Mouse (Mus musculus): ENCODE measurements around the gene Tcf15. TPM values are rescaled to one million over a fixed set of nuclear protein-coding genes. Genes with fewer than 3 reads are reported as not detected.

Gene Tcf15
- polyA plus RNA-seq, 1 experiment from 2014 or later, result 9.2 TPM

GRCm38 (mm10) chr2:152147079-152147478, 3.7 kb downstream of the Tcf15 start:
- no peak overlapping the region for H3K4me3 ChIP-seq
- no peaks in the 10 kb centered on the region for H3K9me3 ChIP-seq
- 61% methylated on average over 3 of the region's 3 CpGs for WGBS
- peaks cover 22% of the 10 kb centered on the region for H3K4me1 ChIP-seq
- no peak overlapping the region for H3K9ac ChIP-seq
- H3K27me3 ChIP-seq (replicated peaks), result peaks cover 61% of the 10 kb centered on the region
- no peak overlapping the region for H3K4me2 ChIP-seq
- H3K36me3 ChIP-seq, result no peaks in the 10 kb centered on the region
- ATAC-seq (ENCODE audit: extremely low read depth, insufficient number of reproducible peaks, low FRiP score, low TSS enrichment), result no peak
- no peak overlapping the region for H3K27ac ChIP-seq (replicated peaks)

- Histone ChIP-seq H3K4me1 (peaks cover 6% of the 10 kb centered on the region), H3K9ac (no peak overlapping the region), H3K27ac (replicated peaks) (no peak overlapping the region), H3K4me2 (no peak overlapping the region), H3K9me3 (no peaks in the 10 kb centered on the region), H3K36me3 (no peaks in the 10 kb centered on the region), H3K27me3 (replicated peaks) (peaks cover 45% of the 10 kb centered on the region), H3K4me3 (no peak overlapping the region)
- 82% methylated on average over 9 of the region's 9 CpGs for WGBS
- ATAC-seq (ENCODE audit: extremely low read depth, insufficient number of reproducible peaks, low FRiP score, low TSS enrichment), result no peak
Observed at GRCm38 (mm10) chr2:152148675-152149074, 5.3 kb downstream of the Tcf15 start.

GRCm38 (mm10) chr2:152149891-152150290, 6.5 kb downstream of the Tcf15 start:
- Histone ChIP-seq H3K36me3 (no peaks in the 10 kb centered on the region), H3K4me3 (no peak overlapping the region), H3K4me1 (0 out of 2 replicates have a peak, but pooled peaks cover under 1% of the 10 kb centered on the region), H3K9ac (no peak overlapping the region), H3K27ac (replicated peaks) (no peak overlapping the region), H3K27me3 (replicated peaks) (peaks cover 33% of the 10 kb centered on the region), H3K9me3 (no peaks in the 10 kb centered on the region), H3K4me2 (no peak overlapping the region)
- no peak for ATAC-seq (ENCODE audit: extremely low read depth, insufficient number of reproducible peaks, low FRiP score, low TSS enrichment)
- 44% methylated on average over 4 of the region's 4 CpGs for WGBS

- H3K9ac ChIP-seq, result no peak overlapping the region
- no peak overlapping the region for H3K4me3 ChIP-seq
- WGBS, result 55% methylated on average over 6 of the region's 6 CpGs
- 0 out of 2 replicates have a peak, but pooled peaks cover 4% of the 10 kb centered on the region for H3K4me1 ChIP-seq
- H3K27me3 ChIP-seq (replicated peaks), result peaks cover 28% of the 10 kb centered on the region
- no peaks in the 10 kb centered on the region for H3K9me3 ChIP-seq
- no peaks in the 10 kb centered on the region for H3K36me3 ChIP-seq
- no peak overlapping the region for H3K27ac ChIP-seq (replicated peaks)
- no peak for ATAC-seq (ENCODE audit: extremely low read depth, insufficient number of reproducible peaks, low FRiP score, low TSS enrichment)
- H3K4me2 ChIP-seq, result no peak overlapping the region
Observed at GRCm38 (mm10) chr2:152150373-152150772, 7.0 kb downstream of the Tcf15 start.

GRCm38 (mm10) chr2:152153361-152153760, 10.0 kb downstream of the Tcf15 start:
- H3K4me3 ChIP-seq, result no peak overlapping the region
- H3K27ac ChIP-seq (replicated peaks), result no peak overlapping the region
- H3K9me3 ChIP-seq, result no peaks in the 10 kb centered on the region
- ATAC-seq (ENCODE audit: extremely low read depth, insufficient number of reproducible peaks, low FRiP score, low TSS enrichment), result no peak
- 46% methylated on average over 3 of the region's 3 CpGs for WGBS
- H3K4me1 ChIP-seq, result peaks cover 13% of the 10 kb centered on the region; the same call in 1 of the 2 replicates
- no peak overlapping the region for H3K9ac ChIP-seq
- no peak overlapping the region for H3K4me2 ChIP-seq
- no peaks in the 10 kb centered on the region for H3K36me3 ChIP-seq
- 0 out of 2 replicates have a peak, but pooled peaks cover 4% of the 10 kb centered on the region for H3K27me3 ChIP-seq (replicated peaks)

GRCm38 (mm10) chr2:152155414-152156208, 12.2 kb downstream of the Tcf15 start:
- WGBS, result 31% methylated on average over 7 of the region's 7 CpGs
- peak; percentile 37; the same call in 1 of the 2 replicates for ATAC-seq (ENCODE audit: extremely low read depth, insufficient number of reproducible peaks, low FRiP score, low TSS enrichment)
- H3K4me3 ChIP-seq, result no peak overlapping the region
- H3K27me3 ChIP-seq (replicated peaks), result no peaks in the 10 kb centered on the region
- no peak overlapping the region for H3K9ac ChIP-seq
- 0 out of 2 replicates have a peak overlapping the region, but pooled peaks have one; percentile 20 for H3K4me2 ChIP-seq
- H3K36me3 ChIP-seq, result no peaks in the 10 kb centered on the region
- peak overlapping the region; percentile 65 for H3K27ac ChIP-seq (replicated peaks)
- peaks cover 13% of the 10 kb centered on the region; the same call in 1 of the 2 replicates for H3K4me1 ChIP-seq
- H3K9me3 ChIP-seq, result peaks cover 5% of the 10 kb centered on the region

- Histone ChIP-seq H3K36me3 (no peaks in the 10 kb centered on the region), H3K4me3 (no peak overlapping the region), H3K9ac (no peak overlapping the region), H3K27me3 (replicated peaks) (no peaks in the 10 kb centered on the region), H3K4me2 (no peak overlapping the region), H3K9me3 (peaks cover 5% of the 10 kb centered on the region), H3K4me1 (peaks cover 13% of the 10 kb centered on the region; the same call in 1 of the 2 replicates), H3K27ac (replicated peaks) (peak overlapping the region; percentile 65)
- ATAC-seq (ENCODE audit: extremely low read depth, insufficient number of reproducible peaks, low FRiP score, low TSS enrichment), result no peak
- WGBS, result 67% methylated on average over 6 of the region's 6 CpGs
Observed at GRCm38 (mm10) chr2:152156471-152156870, 13.1 kb downstream of the Tcf15 start.

GRCm38 (mm10) chr2:152159487-152159886, 16.1 kb downstream of the Tcf15 start:
- Histone ChIP-seq H3K9me3 (peaks cover 5% of the 10 kb centered on the region), H3K27ac (replicated peaks) (no peak overlapping the region), H3K36me3 (no peaks in the 10 kb centered on the region), H3K4me1 (peaks cover 13% of the 10 kb centered on the region; the same call in 1 of the 2 replicates), H3K27me3 (replicated peaks) (no peaks in the 10 kb centered on the region), H3K9ac (no peak overlapping the region), H3K4me2 (no peak overlapping the region), H3K4me3 (no peak overlapping the region)
- ATAC-seq (ENCODE audit: extremely low read depth, insufficient number of reproducible peaks, low FRiP score, low TSS enrichment), result no peak
- WGBS, result 80% methylated on average over 1 of the region's 1 CpGs

GRCm38 (mm10) chr2:152166257-152166656, 22.9 kb downstream of the Tcf15 start:
- Histone ChIP-seq H3K4me3 (no peak overlapping the region), H3K36me3 (no peaks in the 10 kb centered on the region), H3K4me2 (no peak overlapping the region), H3K4me1 (peaks cover 6% of the 10 kb centered on the region), H3K9ac (no peak overlapping the region), H3K27ac (replicated peaks) (no peak overlapping the region), H3K9me3 (no peaks in the 10 kb centered on the region), H3K27me3 (replicated peaks) (no peaks in the 10 kb centered on the region)
- ATAC-seq (ENCODE audit: extremely low read depth, insufficient number of reproducible peaks, low FRiP score, low TSS enrichment), result no peak
- 73% methylated on average over 6 of the region's 6 CpGs for WGBS

GRCm38 (mm10) chr2:152167851-152168290, 24.5 kb downstream of the Tcf15 start:
- 41% methylated on average over 8 of the region's 8 CpGs for WGBS
- H3K4me2 ChIP-seq, result no peak overlapping the region
- no peak; the same call in 1 of the 2 replicates for ATAC-seq (ENCODE audit: extremely low read depth, insufficient number of reproducible peaks, low FRiP score, low TSS enrichment)
- H3K4me1 ChIP-seq, result peaks cover 6% of the 10 kb centered on the region
- H3K4me3 ChIP-seq, result no peak overlapping the region
- H3K9me3 ChIP-seq, result no peaks in the 10 kb centered on the region
- no peaks in the 10 kb centered on the region for H3K27me3 ChIP-seq (replicated peaks)
- H3K27ac ChIP-seq (replicated peaks), result no peak overlapping the region
- H3K36me3 ChIP-seq, result no peaks in the 10 kb centered on the region
- H3K9ac ChIP-seq, result no peak overlapping the region

- H3K27ac ChIP-seq (replicated peaks), result no peak overlapping the region
- H3K9me3 ChIP-seq, result no peaks in the 10 kb centered on the region
- peaks cover 6% of the 10 kb centered on the region for H3K4me1 ChIP-seq
- no peaks in the 10 kb centered on the region for H3K27me3 ChIP-seq (replicated peaks)
- H3K36me3 ChIP-seq, result no peaks in the 10 kb centered on the region
- WGBS, result 81% methylated on average over 1 of the region's 1 CpGs
- no peak overlapping the region for H3K9ac ChIP-seq
- H3K4me3 ChIP-seq, result no peak overlapping the region
- no peak for ATAC-seq (ENCODE audit: extremely low read depth, insufficient number of reproducible peaks, low FRiP score, low TSS enrichment)
- H3K4me2 ChIP-seq, result no peak overlapping the region
Observed at GRCm38 (mm10) chr2:152169377-152169776, 26.0 kb downstream of the Tcf15 start.

- no peaks in the 10 kb centered on the region for H3K27me3 ChIP-seq (replicated peaks)
- H3K4me1 ChIP-seq, result peaks cover 5% of the 10 kb centered on the region; the same call in 1 of the 2 replicates
- no peaks in the 10 kb centered on the region for H3K36me3 ChIP-seq
- no peaks in the 10 kb centered on the region for H3K9me3 ChIP-seq
- no peak for ATAC-seq (ENCODE audit: extremely low read depth, insufficient number of reproducible peaks, low FRiP score, low TSS enrichment)
- H3K27ac ChIP-seq (replicated peaks), result no peak overlapping the region
- H3K4me3 ChIP-seq, result no peak overlapping the region
- H3K9ac ChIP-seq, result no peak overlapping the region
- H3K4me2 ChIP-seq, result no peak overlapping the region
- WGBS, result 77% methylated on average over 3 of the region's 3 CpGs
Observed at GRCm38 (mm10) chr2:152174861-152175260, 31.5 kb downstream of the Tcf15 start.
